In the genomic region with DNA sequence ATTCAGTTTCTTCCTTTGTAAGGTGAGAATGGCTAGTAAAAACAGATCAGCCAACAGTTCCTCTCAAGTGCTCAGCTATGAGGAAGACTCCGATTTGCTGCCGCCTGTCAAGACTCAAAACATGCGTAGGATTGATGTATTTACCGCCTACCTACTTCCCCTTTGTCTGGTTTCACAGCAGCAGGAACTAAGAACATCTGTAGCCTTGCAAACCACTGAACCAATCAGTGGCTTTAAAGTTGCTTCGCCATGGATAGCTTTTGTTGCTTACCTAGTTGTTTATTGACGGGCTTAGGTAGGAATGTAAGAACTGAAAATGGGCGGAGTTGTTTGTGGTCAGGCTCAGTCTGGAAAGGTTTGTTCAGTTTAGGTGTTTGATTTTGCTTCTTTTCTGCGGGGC, we compare ENCODE assay signal across 14 mouse cellular contexts. TPM values are rescaled to one million over a fixed set of nuclear protein-coding genes. Genes with fewer than 3 reads are reported as not detected.
DNase-seq lines count a peak whose midpoint lies in the region; TF ChIP-seq lines count a peak whose summit lies in the region.
"Had no signal": no experiment of that assay in that cellular context is flagged by ENCODE, and none has a peak within 500 bp of the region (broad histone marks: within the 10 kb centered on the region; RNA-seq: fewer than 3 reads in every experiment).

No protein-coding gene starts in this region.

- no peak for DNase-seq in testis, postnatal 14 days (ENCODE audit: low spot score)
- DNase-seq in naive thymus-derived CD4-positive, alpha-beta T cell, adult 2 months (ENCODE audit: low read depth), result peak; percentile 84
- peak; percentile 28 for DNase-seq in yolk sac, embryonic 10.5 days (ENCODE audit: low spot score)
- no peak for DNase-seq in left cerebral cortex, postnatal 36 days (ENCODE audit: low spot score in 2 of 2)
- DNase-seq in embryo, embryonic 10 days (ENCODE audit: low spot score), result no peak
- DNase-seq in layer of hippocampus, adult 2 months (ENCODE audit: low spot score in 2 of 2), result no peak
- DNase-seq: cerebellum, postnatal 36 days had no signal

- no peak for TF ChIP-seq CTCF in testis, adult 2 months (IDR thresholded peaks at IDR 0.05; ENCODE audit: control insufficient read depth, insufficient read depth, insufficient replicate concordance, low read depth, low read length)
- TF ChIP-seq CTCF in bone marrow macrophage, adult 2 months (IDR thresholded peaks at IDR 0.05; ENCODE audit: low read depth, low read length), result no peak
- no peak for TF ChIP-seq CTCF in layer of hippocampus, adult 2 months (conservative IDR thresholded peaks at IDR 0.05)

- H3K27ac ChIP-seq in testis, adult 2 months (ENCODE audit: control insufficient read depth, insufficient read depth, low read depth, low read length), result 0 out of 2 replicates have a peak overlapping the region, but pooled peaks have one; percentile 8
- peak overlapping the region; percentile 76 for H3K27ac ChIP-seq in bone marrow macrophage, adult 2 months (ENCODE audit: insufficient read depth, low read depth, low read length)
- H3K27ac ChIP-seq in layer of hippocampus, adult 2 months, result no peak overlapping the region
- H3K27ac ChIP-seq: forebrain, embryonic 13.5 days; heart, embryonic 10.5 days; intestine, embryonic 15.5 days; limb, embryonic 10.5 days; midbrain, embryonic 15.5 days had no signal

- no peak overlapping the region for H3K4me3 ChIP-seq in testis, adult 2 months (ENCODE audit: control insufficient read depth, low read depth, low read length)
- H3K4me3 ChIP-seq in bone marrow macrophage, adult 2 months (ENCODE audit: insufficient read depth, low read length), result peak overlapping the region; percentile 9; the same call in 1 of the 2 replicates
- H3K4me3 ChIP-seq in layer of hippocampus, adult 2 months, result no peak overlapping the region
- H3K4me3 ChIP-seq: forebrain, embryonic 13.5 days; heart, embryonic 10.5 days; intestine, embryonic 15.5 days; limb, embryonic 10.5 days; midbrain, embryonic 15.5 days had no signal

- H3K27me3 ChIP-seq in testis, adult 2 months (ENCODE audit: control insufficient read depth, insufficient read depth, low read length), result no peaks in the 10 kb centered on the region
- H3K27me3 ChIP-seq: forebrain, embryonic 13.5 days; intestine, embryonic 15.5 days; midbrain, embryonic 15.5 days had no signal

- no peak for TF ChIP-seq POLR2A in testis, adult 2 months (IDR thresholded peaks at IDR 0.05; ENCODE audit: control insufficient read depth, low read depth, low read length)
- no peak for TF ChIP-seq POLR2A in bone marrow macrophage, adult 2 months (IDR thresholded peaks at IDR 0.05; ENCODE audit: borderline replicate concordance, low read depth, low read length)

- intact Hi-C loops in left cerebral cortex, postnatal 36 days (cut with DNase I), result no loop called here

- H3K4me1 ChIP-seq in testis, adult 2 months (ENCODE audit: control insufficient read depth, insufficient read depth, low read length), result no peaks in the 10 kb centered on the region
- H3K4me1 ChIP-seq in bone marrow macrophage, adult 2 months (ENCODE audit: control insufficient read depth, insufficient read depth, low read length), result peaks cover 31% of the 10 kb centered on the region
- H3K4me1 ChIP-seq: heart, embryonic 10.5 days; intestine, embryonic 15.5 days; limb, embryonic 10.5 days; midbrain, embryonic 15.5 days had no signal

- H3K36me3 ChIP-seq in testis, adult 2 months (ENCODE audit: control insufficient read depth, insufficient read depth, low read length), result no peaks in the 10 kb centered on the region
- H3K36me3 ChIP-seq: heart, embryonic 10.5 days; intestine, embryonic 15.5 days; limb, embryonic 10.5 days; midbrain, embryonic 15.5 days had no signal

RNA-seq across cellular contexts. Expression of gene Gdi2, which starts 11.5 kb away (rescaled TPM):
- polyA plus RNA-seq in testis, adult 2 months (2012; rRNA removed), result 214 TPM in 2 replicates
- 1,054 and 1,106 TPM in 2 replicates for polyA plus RNA-seq in bone marrow macrophage, adult 2 months (2012; ENCODE audit: insufficient read depth, insufficient read length, missing spikeins)
- total RNA-seq in left cerebral cortex, postnatal 36 days (2021), result 100 to 1,000 TPM; 277 to 299 TPM
- total RNA-seq in layer of hippocampus, adult 2 months (2021), result 100 to 1,000 TPM; 277 to 290 TPM

Comparison
In these comparisons a context has a peak if more than half of its experiments do, and no peak if none do; other contexts are left out.
1. DNase-seq: peak in naive thymus-derived CD4-positive, alpha-beta T cell, adult 2 months (single experiment) and yolk sac, embryonic 10.5 days (single experiment); none in testis, postnatal 14 days (single experiment), left cerebral cortex, postnatal 36 days (0 of 2), embryo, embryonic 10 days (single experiment) and layer of hippocampus, adult 2 months (0 of 2).